Mouse (Mus musculus) cerebellum, adult 11 months (tissue): ENCODE measurements around the gene Tnfsf14.
A peak's percentile ranks its signal among the peaks of the same experiment; 100 is the strongest.

Source experiments
- DNase-seq: peaks from one replicate; pipeline ENCODE4 v3.0.0; 2022

Gene Tnfsf14

GRCm38 (mm10) chr17:57201841-57202724 lies 8.1 kb upstream of the Tnfsf14 start:
- DNase-seq, result no peak

DNA sequence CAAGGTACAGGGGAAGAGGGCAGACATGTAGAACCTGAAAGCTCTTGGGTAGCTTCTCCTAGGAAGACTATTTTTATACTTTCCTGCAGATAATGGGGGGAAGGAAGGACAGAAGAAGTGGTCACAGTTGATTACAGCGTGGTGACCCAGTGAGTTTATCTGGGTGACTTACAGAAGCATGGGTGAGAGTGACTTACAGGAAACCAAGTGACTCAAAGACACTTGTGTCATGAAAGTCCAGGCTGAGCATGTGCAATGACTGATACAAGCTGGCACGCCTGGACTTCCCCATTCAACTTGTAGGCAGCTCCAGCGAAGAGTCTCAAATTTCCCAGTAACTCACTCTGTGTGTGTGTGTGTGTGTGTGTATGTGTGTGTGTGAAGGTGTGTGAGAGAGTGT lies 4.3 kb upstream of the Tnfsf14 start:
- DNase-seq, result no peak

- DNase-seq, result no peak
Observed at GRCm38 (mm10) chr17:57195326-57196010, 1.5 kb upstream of the Tnfsf14 start.

DNA sequence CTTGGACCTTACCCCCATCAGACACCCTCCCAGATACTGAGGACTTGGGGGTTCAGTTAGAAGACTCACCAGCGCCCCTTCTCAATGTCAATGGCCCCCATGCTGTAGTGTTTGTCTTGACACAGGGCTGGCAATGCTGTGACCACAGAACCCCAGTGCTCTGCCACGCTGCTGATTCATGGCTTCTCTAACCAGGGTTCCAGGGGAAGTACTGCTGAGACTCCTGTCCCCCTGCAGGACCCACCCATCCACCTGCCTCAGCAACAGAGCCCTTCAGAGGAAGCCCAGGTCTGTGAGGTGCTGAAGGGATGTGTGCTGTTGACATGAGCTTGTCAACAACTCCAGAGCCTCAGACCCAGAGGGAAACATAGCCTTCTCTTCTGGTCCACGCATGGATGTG lies 794 bp upstream of the Tnfsf14 start:
- DNase-seq, result no peak

GRCm38 (mm10) chr17:57188510-57189192 lies 5.3 kb downstream of the Tnfsf14 start:
- DNase-seq, result no peak

DNA sequence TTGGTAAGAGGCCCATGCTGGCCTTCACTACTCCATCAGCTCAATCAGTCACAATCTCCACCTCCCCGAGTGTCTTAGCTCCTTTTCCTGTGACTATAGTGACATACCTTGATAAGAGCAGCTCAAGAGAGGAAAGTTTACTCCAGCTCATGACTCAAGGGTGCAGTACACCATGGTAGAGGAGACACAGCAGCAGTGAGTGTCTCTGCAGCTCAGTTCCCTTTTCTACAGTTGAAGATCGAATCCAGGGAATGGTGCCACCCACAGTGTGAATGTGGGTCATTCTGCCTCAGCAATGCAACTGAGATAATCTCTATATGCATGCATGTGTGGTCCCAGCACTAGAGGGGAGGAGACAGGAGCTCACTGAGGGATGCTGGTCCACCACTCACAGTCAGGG lies 8.3 kb downstream of the Tnfsf14 start:
- no peak for DNase-seq

DNA sequence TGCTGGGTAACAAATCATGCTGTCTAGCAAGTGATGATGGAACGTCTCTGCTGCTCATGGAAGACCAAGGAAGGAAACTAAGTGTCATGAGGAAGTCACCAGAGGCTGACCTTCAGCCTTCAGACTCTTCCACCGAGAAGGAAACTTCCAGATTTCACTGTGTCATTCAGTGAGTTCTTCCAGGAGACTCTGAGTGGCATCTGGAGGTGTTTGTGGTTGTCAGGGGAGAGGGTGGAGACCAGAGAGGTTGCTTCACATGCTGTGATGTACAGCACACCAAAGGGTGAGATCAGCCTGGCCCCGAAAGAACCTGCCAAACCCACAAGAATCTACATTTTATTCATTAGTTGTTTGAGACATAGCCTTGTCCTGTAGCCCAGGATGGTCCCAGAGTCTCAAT lies 11.1 kb downstream of the Tnfsf14 start:
- DNase-seq, result no peak

DNA sequence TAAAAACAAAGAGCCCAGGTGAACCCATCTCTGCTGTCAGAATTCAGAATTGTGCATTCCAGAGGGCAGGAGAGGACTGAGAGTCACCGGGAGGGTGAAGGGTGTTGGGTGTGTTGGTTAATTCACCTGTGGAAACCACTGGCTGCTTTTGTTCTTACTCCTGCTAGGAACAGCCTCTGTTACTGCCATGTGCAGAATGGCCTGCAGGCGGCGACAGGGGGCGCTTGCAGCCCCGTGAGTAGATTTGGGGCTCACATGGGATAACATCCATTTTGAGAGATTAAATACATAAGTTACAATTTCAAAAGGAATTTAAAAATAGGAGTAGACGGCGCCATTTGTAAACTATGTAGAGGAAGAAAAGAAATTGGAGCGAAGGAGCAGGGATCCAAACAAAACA lies 13.6 kb downstream of the Tnfsf14 start:
- DNase-seq, result no peak

DNA sequence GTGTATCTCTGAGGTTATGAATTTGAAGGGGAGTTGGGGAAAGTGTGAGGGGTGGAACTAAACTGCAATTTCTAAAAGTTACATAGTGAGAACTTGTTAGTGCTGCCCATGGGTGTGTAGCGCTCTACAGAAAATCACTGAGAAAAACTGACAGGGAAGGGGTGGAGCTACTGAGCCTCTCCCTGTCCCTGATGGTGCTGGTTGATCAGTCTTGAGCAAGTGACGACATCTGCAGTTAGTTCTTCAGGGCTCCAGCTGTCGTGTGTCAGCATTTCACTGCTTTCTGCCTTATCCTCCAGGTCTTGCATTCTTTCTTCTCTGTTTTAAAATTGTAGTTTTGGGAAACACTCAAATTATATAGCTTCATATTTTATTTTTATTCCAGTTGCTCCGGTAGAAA lies 20.6 kb downstream of the Tnfsf14 start:
- DNase-seq, result no peak

- no peak for DNase-seq
Observed at GRCm38 (mm10) chr17:57172378-57172777, 21.6 kb downstream of the Tnfsf14 start.

GRCm38 (mm10) chr17:57170616-57171260 lies 23.2 kb downstream of the Tnfsf14 start:
- DNase-seq, result no peak

DNA sequence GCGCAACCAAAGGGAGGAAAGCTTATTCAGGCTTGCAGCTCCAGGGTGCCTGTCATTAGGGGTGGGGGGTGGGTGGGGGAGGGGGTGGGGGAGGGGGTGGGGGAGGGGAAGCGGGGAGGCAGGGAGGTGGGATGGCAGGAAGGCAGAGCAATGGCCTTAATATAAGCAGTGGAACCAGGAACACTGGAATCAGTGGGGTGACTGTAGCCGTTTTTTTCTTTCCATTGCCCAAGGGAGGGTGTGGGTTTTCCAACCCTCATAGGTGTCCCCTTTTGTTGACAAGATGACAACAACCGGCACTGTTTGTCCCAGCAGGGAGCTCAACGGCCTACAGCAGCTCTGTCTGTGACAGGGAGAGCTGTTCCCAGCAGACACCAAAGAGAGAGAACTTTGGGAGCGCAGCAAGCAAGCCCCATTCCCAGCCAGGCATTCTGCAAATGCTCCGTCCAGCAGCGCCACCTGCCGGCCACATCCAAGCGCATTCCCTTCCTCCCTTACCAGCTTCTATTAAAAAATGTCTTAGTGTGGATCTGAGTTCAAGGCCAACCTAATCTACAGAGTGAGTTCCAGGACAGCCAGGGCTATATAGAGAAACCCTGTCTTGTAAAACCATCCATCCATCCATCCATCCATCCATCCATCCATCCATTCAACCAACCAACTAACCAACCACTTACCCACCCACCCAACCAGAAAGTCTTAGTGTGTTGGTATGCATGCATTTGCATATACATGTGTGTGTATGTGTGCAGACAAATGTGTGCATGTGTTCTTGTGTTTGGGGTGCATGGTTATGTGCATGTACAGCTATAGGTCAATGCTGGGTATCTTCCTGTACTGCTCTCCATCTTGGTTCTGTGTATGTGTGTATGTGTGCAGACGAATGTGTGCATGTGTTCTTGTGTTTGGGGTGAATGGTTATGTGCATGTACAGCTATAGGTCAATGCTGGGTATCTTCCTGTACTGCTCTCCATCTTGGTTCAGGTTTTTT lies 26.9 kb downstream of the Tnfsf14 start:
- peak; percentile 84 for DNase-seq

DNA sequence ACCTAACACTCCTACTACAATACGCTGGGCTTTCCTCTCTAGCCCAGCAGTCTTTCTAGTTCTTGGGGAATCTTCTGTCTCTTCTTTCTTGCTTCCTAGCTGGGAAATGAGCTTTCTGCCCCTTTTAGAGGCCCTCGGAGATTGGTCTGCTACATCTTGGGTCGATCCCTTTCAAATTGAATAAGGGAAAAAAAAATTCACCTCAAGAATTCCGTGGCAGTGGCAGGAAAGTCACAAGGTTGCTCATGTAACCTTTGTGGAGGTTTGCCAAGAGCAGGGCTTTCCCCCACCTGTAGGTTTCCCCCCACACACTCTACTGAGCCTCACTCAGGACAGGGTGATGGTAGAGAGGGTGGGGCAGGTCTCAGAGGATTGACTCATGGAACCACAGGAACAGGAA lies 40.2 kb downstream of the Tnfsf14 start:
- no peak for DNase-seq

- no peak for DNase-seq
Observed at GRCm38 (mm10) chr17:57153006-57153405, 41.0 kb downstream of the Tnfsf14 start.

- DNase-seq, result no peak
Observed at GRCm38 (mm10) chr17:57148994-57149803, 44.8 kb downstream of the Tnfsf14 start, which contains the start of gene Cd70. Gene Cd70, minus strand, starts transcription at chr17:57149777.

DNA sequence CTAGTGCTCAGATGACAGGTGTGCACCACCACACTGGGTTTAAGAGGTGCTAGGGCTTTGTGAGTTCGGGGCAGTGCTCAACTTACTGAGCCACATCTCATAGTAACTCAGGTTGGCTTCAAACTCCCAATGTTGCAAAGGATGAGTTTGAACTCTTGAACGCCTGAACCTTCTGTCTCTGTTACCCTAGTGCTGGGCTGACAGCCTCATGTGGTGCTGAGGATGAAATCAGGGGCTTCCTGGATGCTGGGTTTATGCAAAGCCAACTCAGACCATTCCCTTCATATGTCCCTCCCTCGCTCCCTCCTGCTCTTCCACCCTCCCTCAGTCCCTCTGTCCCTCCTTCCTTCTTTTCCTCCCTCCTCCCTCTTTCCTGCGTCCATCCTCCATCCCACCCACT lies 45.6 kb downstream of the Tnfsf14 start:
- no peak for DNase-seq

DNA sequence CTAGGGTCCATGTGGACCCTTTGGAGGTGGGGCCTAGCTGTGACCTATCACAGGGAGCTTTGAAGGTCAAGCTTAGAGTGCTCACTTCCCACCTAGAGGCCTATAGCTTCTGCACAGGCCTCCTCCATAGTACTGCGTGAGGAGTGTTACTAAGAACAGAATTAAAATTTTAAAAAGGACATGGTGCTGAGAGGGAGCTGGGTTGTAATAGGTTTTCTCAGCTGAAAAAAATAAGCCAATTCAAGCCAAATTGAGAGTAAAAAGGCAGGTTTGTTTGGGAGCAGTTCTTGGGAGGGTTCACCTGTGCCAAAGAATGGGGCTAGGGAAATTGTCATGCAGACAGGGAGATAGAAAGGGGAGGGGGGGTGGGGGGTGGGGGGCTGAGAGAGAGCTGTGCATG lies 48.9 kb downstream of the Tnfsf14 start:
- no peak for DNase-seq

- DNase-seq, result no peak
Observed at GRCm38 (mm10) chr17:57143704-57144103, 50.3 kb downstream of the Tnfsf14 start.

DNA sequence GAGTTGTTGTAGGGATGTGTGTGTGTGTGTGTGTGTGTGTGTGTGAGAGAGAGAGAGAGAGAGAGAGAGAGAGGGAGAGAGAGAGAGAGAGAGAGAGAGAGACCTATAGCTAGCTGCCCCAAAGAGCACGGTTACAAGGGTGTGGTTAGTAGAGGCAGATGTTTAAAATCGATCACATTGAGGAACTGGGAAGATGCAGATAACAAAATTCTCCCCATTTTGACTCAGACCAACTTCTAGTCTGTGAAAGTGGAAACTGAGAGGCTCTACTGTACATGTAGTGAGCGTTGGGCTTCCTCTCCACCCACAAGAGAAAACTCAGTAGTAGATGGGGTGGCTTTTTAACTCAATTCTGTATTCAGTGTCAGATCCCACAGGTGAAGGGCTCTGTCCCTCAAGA lies 54.3 kb downstream of the Tnfsf14 start:
- DNase-seq, result no peak
